ENCODE assay signal across 9 mouse cellular contexts in the genomic region with DNA sequence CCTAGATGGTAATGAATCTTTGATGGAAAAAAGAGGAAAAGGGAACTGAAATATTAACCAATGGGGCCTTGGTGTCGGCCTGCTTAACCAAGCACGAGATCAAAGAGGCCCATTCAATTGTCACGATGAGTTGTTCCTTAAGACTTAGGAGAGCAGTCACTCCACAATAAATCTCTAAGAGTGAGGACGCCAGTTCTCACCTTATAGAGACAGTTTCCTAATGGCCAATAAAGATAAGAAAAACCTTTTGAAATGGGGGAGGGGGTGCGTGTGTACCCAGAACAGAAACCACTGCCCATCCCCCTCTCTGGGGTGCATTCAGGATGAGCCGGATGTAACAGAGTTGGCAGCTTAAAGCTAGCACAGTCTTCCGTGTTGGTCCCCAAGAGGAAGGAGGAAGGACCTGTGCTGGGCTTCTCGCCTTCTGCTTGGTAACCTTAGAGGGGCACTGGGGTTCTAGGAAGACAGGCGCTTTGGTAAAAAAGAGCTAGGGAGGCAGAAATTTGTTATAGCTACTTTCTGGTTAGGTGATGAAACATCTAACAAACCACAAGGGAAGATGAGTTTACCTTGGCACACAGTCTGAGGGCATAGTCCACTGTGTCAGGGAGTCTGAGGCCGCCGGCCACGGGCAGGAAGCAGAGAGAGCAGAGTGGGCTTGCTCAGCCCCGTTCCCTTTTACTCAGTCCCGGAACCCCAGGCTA. TPM values are rescaled to one million over a fixed set of nuclear protein-coding genes. Genes with fewer than 3 reads are reported as not detected.
DNase-seq lines count a peak whose midpoint lies in the region; ATAC-seq and TF ChIP-seq lines count a peak whose summit lies in the region.
"Had no signal": no experiment of that assay in that cellular context is flagged by ENCODE, and none has a peak within 500 bp of the region (broad histone marks: within the 10 kb centered on the region; RNA-seq: fewer than 3 reads in every experiment).

No protein-coding gene starts in this region.

- 62% methylated on average over 14 of the region's 14 CpGs for WGBS in heart, embryonic 14.5 days
- 69% methylated on average over 14 of the region's 14 CpGs for WGBS in forebrain, postnatal 0 days

- no peaks in the 10 kb centered on the region for H3K9me3 ChIP-seq in heart, embryonic 14.5 days (ENCODE audit: control insufficient read depth, low read length)
- no peaks in the 10 kb centered on the region for H3K9me3 ChIP-seq in forebrain, postnatal 0 days (ENCODE audit: low read length)

- no peak overlapping the region for H3K4me3 ChIP-seq in heart, embryonic 14.5 days (ENCODE audit: control insufficient read depth in 1 of 2, insufficient read depth in 1 of 2, low read depth in 1 of 2, low read length in 2 of 2)
- no peak overlapping the region for H3K4me3 ChIP-seq in bone marrow macrophage, adult 2 months (ENCODE audit: insufficient read depth, low read length)
- H3K4me3 ChIP-seq in forebrain, postnatal 0 days (ENCODE audit: low read depth, low read length), result no peak overlapping the region

- ATAC-seq in heart, embryonic 14.5 days (ENCODE audit: insufficient number of reproducible peaks, insufficient read depth, low FRiP score, low read depth), result no peak
- ATAC-seq in forebrain, postnatal 0 days, result no peak

- H3K4me2 ChIP-seq in heart, embryonic 14.5 days (ENCODE audit: low read length), result peak overlapping the region; percentile 45
- no peak overlapping the region for H3K4me2 ChIP-seq in forebrain, postnatal 0 days (ENCODE audit: low read depth)

- no peak overlapping the region for H3K27ac ChIP-seq in heart, embryonic 14.5 days (replicated peaks in 1 of 2; ENCODE audit: control insufficient read depth in 1 of 2, insufficient read depth in 1 of 2, low read depth in 2 of 2, low read length in 2 of 2)
- H3K27ac ChIP-seq in bone marrow macrophage, adult 2 months (ENCODE audit: insufficient read depth, low read depth, low read length), result peak overlapping the region; percentile 46
- H3K27ac ChIP-seq in forebrain, postnatal 0 days (ENCODE audit: low read depth, low read length), result no peak overlapping the region

- no peak for TF ChIP-seq CTCF in bone marrow macrophage, adult 2 months (IDR thresholded peaks at IDR 0.05; ENCODE audit: low read depth, low read length)
- no peak for TF ChIP-seq CTCF in forebrain, postnatal 0 days (IDR thresholded peaks at IDR 0.05; ENCODE audit: low read depth)

- TF ChIP-seq POLR2A in bone marrow macrophage, adult 2 months (IDR thresholded peaks at IDR 0.05; ENCODE audit: borderline replicate concordance, low read depth, low read length), result no peak

- no peaks in the 10 kb centered on the region for H3K27me3 ChIP-seq in heart, embryonic 14.5 days (ENCODE audit: control insufficient read depth, insufficient read depth, low read length)
- H3K27me3 ChIP-seq in splenic B cell, adult 2 months (ENCODE audit: control insufficient read depth, insufficient read depth, low read length, poor library complexity, severe bottlenecking), result no peaks in the 10 kb centered on the region
- H3K27me3 ChIP-seq in forebrain, postnatal 0 days (ENCODE audit: insufficient read depth, low read length), result no peaks in the 10 kb centered on the region

- no peak overlapping the region for H3K9ac ChIP-seq in heart, embryonic 14.5 days (ENCODE audit: low read length)
- H3K9ac ChIP-seq in forebrain, postnatal 0 days, result no peak overlapping the region

- no peaks in the 10 kb centered on the region for H3K36me3 ChIP-seq in heart, embryonic 14.5 days (ENCODE audit: control insufficient read depth, insufficient read depth, low read length)
- no peaks in the 10 kb centered on the region for H3K36me3 ChIP-seq in splenic B cell, adult 2 months (ENCODE audit: control insufficient read depth, insufficient read depth, low read length, poor library complexity, severe bottlenecking)
- H3K36me3 ChIP-seq in forebrain, postnatal 0 days (ENCODE audit: insufficient read depth), result no peaks in the 10 kb centered on the region

- H3K4me1 ChIP-seq in heart, embryonic 14.5 days (ENCODE audit: control insufficient read depth in 2 of 2, insufficient read depth in 2 of 2, low read length in 2 of 2), result peaks cover 10 to 16% of the 10 kb centered on the region in 2 experiments
- peaks cover 39% of the 10 kb centered on the region for H3K4me1 ChIP-seq in bone marrow macrophage, adult 2 months (ENCODE audit: control insufficient read depth, insufficient read depth, low read length)
- no peaks in the 10 kb centered on the region; the same call in 1 of the 2 replicates for H3K4me1 ChIP-seq in forebrain, postnatal 0 days (ENCODE audit: insufficient read depth)

- DNase-seq in heart, adult 9 months (ENCODE audit: low spot score in 2 of 2), result no peak
- DNase-seq in kidney, postnatal 36 days, result peak; percentile 55 to 74
- peak; percentile 70 for DNase-seq in splenic B cell, adult 2 months (ENCODE audit: low read depth, low spot score)
- DNase-seq in forebrain, postnatal 0 days, result no peak
- DNase-seq in layer of hippocampus, adult 8-10 months (ENCODE audit: low spot score in 2 of 2), result no peak
- DNase-seq in cerebellum, postnatal 25 days, result no peak
- DNase-seq: cerebellum, adult 11 months had no signal

RNA-seq across cellular contexts. Expression of a gene that starts 22.5 kb away (rescaled TPM):
- 7.3 TPM in 2 replicates for polyA plus RNA-seq in heart, embryonic 14.5 days (2014; fragmentation: Nextera tagmentation; extraction: Ambion mirVana)
- 32.6 and 38.7 TPM in 2 replicates for polyA plus RNA-seq in bone marrow macrophage, adult 2 months (2012; ENCODE audit: insufficient read depth, insufficient read length, missing spikeins)
- total RNA-seq in forebrain, postnatal 0 days (2014; rRNA removed), result 6.8 and 9.8 TPM in 2 replicates
- polyA plus RNA-seq in forebrain, postnatal 0 days (2015; fragmentation: Nextera tagmentation; extraction: Ambion mirVana), result 5.4 and 6.9 TPM in 2 replicates
- 10 to 100 TPM in 2 of 4 experiments, 1 to 10 TPM in 2; 6.6 to 11.5 (median 10.3) TPM for total RNA-seq in layer of hippocampus, adult 8-10 months (2022)

RNA-seq across cellular contexts. Expression of a gene that starts 22.7 kb away (rescaled TPM):
- polyA plus RNA-seq in heart, embryonic 14.5 days (2014; fragmentation: Nextera tagmentation; extraction: Ambion mirVana), result 3.3 and 3.7 TPM in 2 replicates
- 3.7 and 4.4 TPM in 2 replicates for polyA plus RNA-seq in bone marrow macrophage, adult 2 months (2012; ENCODE audit: insufficient read depth, insufficient read length, missing spikeins)
- total RNA-seq in forebrain, postnatal 0 days (2014; rRNA removed), result 5.3 and 6.5 TPM in 2 replicates
- polyA plus RNA-seq in forebrain, postnatal 0 days (2015; fragmentation: Nextera tagmentation; extraction: Ambion mirVana), result 6.9 and 7.8 TPM in 2 replicates
- total RNA-seq in layer of hippocampus, adult 8-10 months (2022), result 10 to 100 TPM; 14.1 to 22.3 (median 19.7) TPM

Comparison
In these comparisons a context has a peak if more than half of its experiments do, and no peak if none do; other contexts are left out.
1. DNase-seq: peak in kidney, postnatal 36 days (2 of 2) and splenic B cell, adult 2 months (single experiment); none in heart, adult 9 months (0 of 2), forebrain, postnatal 0 days (single experiment), layer of hippocampus, adult 8-10 months (0 of 2) and cerebellum, postnatal 25 days (0 of 2).